Mouse (Mus musculus): ENCODE measurements around the gene Gm20425.

DNA sequence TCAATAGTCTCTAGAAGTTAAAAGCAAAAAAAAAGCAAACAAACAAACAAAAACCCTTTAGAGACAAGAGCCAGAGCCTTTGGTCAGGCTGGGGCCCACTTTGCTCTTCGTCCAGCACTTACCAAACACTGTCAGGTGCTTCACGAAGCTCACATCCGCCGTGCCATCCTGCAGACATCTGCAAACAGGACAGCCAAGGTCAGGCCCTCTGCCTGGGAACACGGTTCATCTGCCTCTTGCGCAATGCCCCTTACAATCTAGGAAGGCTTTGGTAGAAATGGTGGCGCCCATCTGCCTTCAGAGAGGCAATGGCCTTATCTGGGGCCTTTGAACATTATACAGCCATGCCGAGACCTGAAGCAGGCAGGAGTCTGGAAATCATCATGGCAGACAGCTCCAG, 44.7 kb upstream of the Gm20425 start:
- TF ChIP-seq CTCF (IDR thresholded peaks at IDR 0.05; ENCODE audit: low read depth): no peak
- no peak for TF ChIP-seq EP300 (IDR thresholded peaks at IDR 0.05; ENCODE audit: low read depth)
